Mouse (Mus musculus): Measurements from ENCODE around the gene Gm20388. TPM values are rescaled to one million over a fixed set of nuclear protein-coding genes. Genes with fewer than 3 reads are reported as not detected.

Gm20388 gene
- polyA plus RNA-seq, 1 experiment: 0.36 TPM

GRCm38 (mm10) chr8:122611295-122612133 is 2700.9 kb downstream of the Gm20388 start, which contains the start of the genes Galns and Trappc2l:
Gene Galns, minus strand, starts transcription at chr8:122611463.
Gene Trappc2l, plus strand, starts transcription at chr8:122611640.
- peaks cover 26% of the 10 kb centered on the region for H3K36me3 ChIP-seq (ENCODE audit: control insufficient read depth)

GRCm38 (mm10) chr8:122616181-122616905 is 2705.7 kb downstream of the Gm20388 start:
- TF ChIP-seq TAL1 (IDR thresholded peaks at IDR 0.05; ENCODE audit: low read length) (no peak), GATA1 (IDR thresholded peaks at IDR 0.05; ENCODE audit: low read length) (no peak)
- H3K27me3 ChIP-seq (ENCODE audit: control insufficient read depth): no peaks in the 10 kb centered on the region; the same call in 1 of the 2 replicates
- H3K4me3 ChIP-seq (replicated peaks): no peak overlapping the region
- peaks cover 5% of the 10 kb centered on the region for H3K9me3 ChIP-seq (ENCODE audit: control insufficient read depth, low read length)
- peaks cover 53% of the 10 kb centered on the region for H3K4me1 ChIP-seq (ENCODE audit: control insufficient read depth)
- peaks cover 26% of the 10 kb centered on the region for H3K36me3 ChIP-seq (ENCODE audit: control insufficient read depth)

More at GRCm38 (mm10) chr8:122611295-122612133, 2700.9 kb downstream of the Gm20388 start, which contains the start of the genes Galns and Trappc2l:
- peaks cover 27% of the 10 kb centered on the region for H3K4me1 ChIP-seq (ENCODE audit: control insufficient read depth)
- peak within 1 kb of the TSS; percentile 76 for H3K4me3 ChIP-seq (replicated peaks)
- H3K27me3 ChIP-seq (ENCODE audit: control insufficient read depth): no peaks in the 10 kb centered on the region
- H3K9me3 ChIP-seq (ENCODE audit: control insufficient read depth, low read length): no peaks in the 10 kb centered on the region
- no peak for TF ChIP-seq TAL1 (IDR thresholded peaks at IDR 0.05; ENCODE audit: low read length)
- no peak for TF ChIP-seq GATA1 (IDR thresholded peaks at IDR 0.05; ENCODE audit: low read length)

- Histone ChIP-seq H3K9me3 (ENCODE audit: control insufficient read depth, low read length) (peaks cover 9% of the 10 kb centered on the region), H3K4me3 (replicated peaks) (peak overlapping the region; percentile 34), H3K36me3 (ENCODE audit: control insufficient read depth) (peaks cover 23% of the 10 kb centered on the region)
Observed at GRCm38 (mm10) chr8:122617947-122618546, 2707.4 kb downstream of the Gm20388 start.

DNA sequence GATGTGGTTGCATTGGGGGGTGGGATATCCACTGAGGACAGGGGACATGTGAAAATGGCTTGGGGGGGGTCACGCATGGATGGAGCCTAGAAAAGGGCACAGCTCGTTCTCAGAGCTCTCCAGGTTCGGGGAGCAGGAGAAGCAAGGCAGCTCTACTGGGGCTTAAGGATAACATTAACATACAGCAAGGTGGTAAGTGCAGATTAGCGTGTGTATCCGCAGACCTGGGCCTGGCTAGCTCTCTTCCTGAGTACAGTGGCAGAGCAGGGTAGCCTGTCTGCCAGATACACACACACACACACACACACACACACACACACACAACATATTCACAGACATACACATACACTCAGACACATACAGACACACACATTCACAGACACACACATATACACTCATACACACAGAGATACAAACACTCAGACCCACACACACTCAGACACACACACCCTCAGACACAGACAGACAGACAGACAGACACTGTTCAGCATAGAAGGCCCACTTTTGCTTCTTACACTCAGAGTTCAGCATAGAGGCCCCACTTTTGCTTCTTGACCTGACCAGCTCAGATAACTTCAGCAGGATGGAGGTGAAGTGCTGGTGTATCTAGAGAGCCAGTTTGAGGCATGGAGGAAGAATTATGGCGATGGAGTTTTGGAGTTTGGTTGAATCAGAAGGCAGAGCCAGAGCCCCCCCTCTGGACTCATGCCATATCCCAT is 2708.2 kb downstream of the Gm20388 start:
- Histone ChIP-seq H3K4me3 (replicated peaks) (peak overlapping the region; percentile 34), H3K27me3 (ENCODE audit: control insufficient read depth) (peaks cover 8% of the 10 kb centered on the region; the same call in 1 of the 2 replicates), H3K9me3 (ENCODE audit: control insufficient read depth, low read length) (peaks cover 9% of the 10 kb centered on the region), H3K4me1 (ENCODE audit: control insufficient read depth) (peaks cover 36% of the 10 kb centered on the region), H3K36me3 (ENCODE audit: control insufficient read depth) (peaks cover 16% of the 10 kb centered on the region)
- TF ChIP-seq GATA1 (IDR thresholded peaks at IDR 0.05; ENCODE audit: low read length): peak; percentile 56; the same call in 1 of the 2 replicates
- peak; percentile 85 for TF ChIP-seq TAL1 (IDR thresholded peaks at IDR 0.05; ENCODE audit: low read length)

More at GRCm38 (mm10) chr8:122617947-122618546, 2707.4 kb downstream of the Gm20388 start:
- peaks cover 8% of the 10 kb centered on the region; the same call in 1 of the 2 replicates for H3K27me3 ChIP-seq (ENCODE audit: control insufficient read depth)
- peaks cover 38% of the 10 kb centered on the region for H3K4me1 ChIP-seq (ENCODE audit: control insufficient read depth)
- TF ChIP-seq GATA1 (IDR thresholded peaks at IDR 0.05; ENCODE audit: low read length) (no peak), TAL1 (IDR thresholded peaks at IDR 0.05; ENCODE audit: low read length) (no peak)

DNA sequence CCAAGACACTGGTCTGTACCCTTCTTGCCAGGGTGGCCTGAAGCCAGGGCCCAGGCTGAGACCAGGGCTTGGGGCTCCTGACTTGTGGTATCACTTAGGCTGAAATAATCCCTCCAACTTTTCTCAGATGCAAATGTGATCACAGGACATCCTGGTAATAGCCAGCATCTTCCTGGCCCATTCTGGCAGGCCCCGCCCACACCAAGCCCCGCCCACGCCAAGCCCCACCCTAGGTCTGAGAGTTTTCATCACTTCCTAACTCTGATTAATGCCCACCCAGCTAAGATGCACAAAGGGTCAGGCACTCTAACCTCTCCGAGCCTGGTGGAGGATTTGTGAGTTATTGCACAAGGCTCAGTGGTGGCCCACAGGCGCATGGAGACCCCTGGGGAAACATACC is 2709.8 kb downstream of the Gm20388 start:
- Histone ChIP-seq H3K9me3 (ENCODE audit: control insufficient read depth, low read length) (peaks cover 9% of the 10 kb centered on the region), H3K4me1 (ENCODE audit: control insufficient read depth) (peaks cover 40% of the 10 kb centered on the region), H3K27me3 (ENCODE audit: control insufficient read depth) (peaks cover 10% of the 10 kb centered on the region; the same call in 1 of the 2 replicates), H3K36me3 (ENCODE audit: control insufficient read depth) (peaks cover 4% of the 10 kb centered on the region), H3K4me3 (replicated peaks) (no peak overlapping the region)
- TF ChIP-seq TAL1 (IDR thresholded peaks at IDR 0.05; ENCODE audit: low read length): no peak
- no peak for TF ChIP-seq GATA1 (IDR thresholded peaks at IDR 0.05; ENCODE audit: low read length)

GRCm38 (mm10) chr8:122622727-122623126 is 2712.1 kb downstream of the Gm20388 start, which contains the start of gene Pabpn1l:
Gene Pabpn1l, minus strand, starts transcription at chr8:122622739.
- Histone ChIP-seq H3K36me3 (ENCODE audit: control insufficient read depth) (no peaks in the 10 kb centered on the region), H3K4me1 (ENCODE audit: control insufficient read depth) (peaks cover 45% of the 10 kb centered on the region), H3K27me3 (ENCODE audit: control insufficient read depth) (peaks cover 10% of the 10 kb centered on the region; the same call in 1 of the 2 replicates), H3K9me3 (ENCODE audit: control insufficient read depth, low read length) (peaks cover 9% of the 10 kb centered on the region), H3K4me3 (replicated peaks) (no peak within 1 kb of the TSS)
- TF ChIP-seq TAL1 (IDR thresholded peaks at IDR 0.05; ENCODE audit: low read length) (no peak), GATA1 (IDR thresholded peaks at IDR 0.05; ENCODE audit: low read length) (no peak)

DNA sequence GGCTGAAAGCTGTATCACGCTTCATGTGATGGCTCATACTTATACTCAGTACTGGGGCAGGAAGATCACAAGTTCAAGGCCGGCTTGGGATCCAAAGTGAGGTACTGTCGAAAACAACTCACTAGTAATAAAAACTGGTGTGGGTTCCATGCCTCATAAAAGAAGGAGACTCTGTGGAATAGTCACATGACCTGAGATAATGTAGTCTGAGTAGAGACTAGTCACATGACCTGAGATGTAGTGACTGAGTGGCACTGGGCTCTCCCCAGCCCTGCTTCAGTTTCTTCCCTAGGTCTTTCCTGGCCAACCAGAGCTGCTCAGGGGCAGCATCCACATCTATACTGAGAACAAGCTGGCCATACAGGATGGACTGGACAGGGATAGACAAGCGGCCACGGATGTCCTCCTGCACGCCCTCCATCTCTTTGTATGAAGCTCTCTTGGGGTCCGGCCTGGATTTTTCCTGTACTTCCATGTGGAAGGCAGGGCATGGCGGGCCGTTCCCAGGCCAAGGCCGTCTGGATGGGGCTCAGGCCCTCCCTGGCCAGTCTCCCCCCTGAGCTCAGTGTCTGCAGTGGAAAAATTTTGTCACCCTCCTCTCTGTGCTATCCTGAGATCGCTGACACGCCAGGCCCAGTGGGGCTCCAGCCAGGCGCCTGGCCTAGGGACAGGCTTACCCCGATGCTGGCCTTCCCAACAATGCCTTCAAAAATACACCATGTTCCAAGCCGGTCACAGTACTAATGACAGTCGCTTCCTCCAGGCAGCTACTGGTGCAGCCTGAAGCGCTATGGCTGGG is 2713.4 kb downstream of the Gm20388 start:
- no peak for TF ChIP-seq GATA1 (IDR thresholded peaks at IDR 0.05; ENCODE audit: low read length)
- no peak for TF ChIP-seq TAL1 (IDR thresholded peaks at IDR 0.05; ENCODE audit: low read length)
- Histone ChIP-seq H3K9me3 (ENCODE audit: control insufficient read depth, low read length) (peaks cover 9% of the 10 kb centered on the region), H3K27me3 (ENCODE audit: control insufficient read depth) (peaks cover 10% of the 10 kb centered on the region; the same call in 1 of the 2 replicates), H3K4me1 (ENCODE audit: control insufficient read depth) (peaks cover 38% of the 10 kb centered on the region), H3K4me3 (replicated peaks) (no peak overlapping the region), H3K36me3 (ENCODE audit: control insufficient read depth) (peaks cover 7% of the 10 kb centered on the region)

Measured in erythroblast, embryonic 14.5 days (primary cell).